Mouse (Mus musculus) neural tube, embryonic 12.5 days (tissue): ENCODE measurements around the gene Zfp940. TPM values are rescaled to one million over a fixed set of nuclear protein-coding genes. Genes with fewer than 3 reads are reported as not detected.
"Not testable (repeated sequence)": the region's sequence is repeated elsewhere in the genome, so short reads cannot be mapped to it uniquely, and the experiment has no call there.

Source experiments
- ATAC-seq: fragments of 200-750 bp; cut with Nextera tagmentation; 2 replicates; pipeline ENCODE4 v1.8.0; 2017; ENCODE audit warnings: low read depth, mild to moderate bottlenecking, moderate TSS enrichment, moderate library complexity; ENCODE audit not compliant: low FRiP score
- H3K27ac ChIP-seq: fragments of 300-500 bp; sonication (generic); 2 replicates; pipeline ENCODE4 v1.5.1; 2016
- H3K27me3 ChIP-seq: fragments of 300-500 bp; sonication (generic); replicated peaks from 2 replicates; pipeline ENCODE4 v1.6.1; 2016; ENCODE audit warnings: mild to moderate bottlenecking
- H3K36me3 ChIP-seq: fragments of 300-500 bp; sonication (generic); 2 replicates; pipeline ENCODE4 v1.6.1; 2016; ENCODE audit warnings: mild to moderate bottlenecking
- H3K4me1 ChIP-seq: fragments of 300-500 bp; sonication (generic); 2 replicates; pipeline ENCODE4 v1.6.1; 2016
- H3K4me2 ChIP-seq: fragments of 300-500 bp; sonication (generic); replicated peaks from 2 replicates; pipeline ENCODE4 v1.6.1; 2016; ENCODE audit warnings: mild to moderate bottlenecking
- H3K4me3 ChIP-seq: fragments of 300-500 bp; sonication (generic); 2 replicates; pipeline ENCODE4 v1.5.1; 2016
- H3K9ac ChIP-seq: fragments of 300-500 bp; sonication (generic); 2 replicates; pipeline ENCODE4 v1.6.1; 2016; ENCODE audit warnings: mild to moderate bottlenecking
- H3K9me3 ChIP-seq: fragments of 300-500 bp; sonication (generic); 2 replicates; pipeline ENCODE4 v1.6.1; 2016; ENCODE audit warnings: mild to moderate bottlenecking
- WGBS: fragments of 180-500 bp; shearing (Covaris S2); methylation state at CpG from one replicate; pipeline ENCODE4 v1.1.7; 2016; 5-methylcytosine and 5-hydroxymethylcytosine counted together
- polyA plus RNA-seq: library from polyadenylated mRNA; unstranded; fragments of >200 nt; fragmentation: Nextera tagmentation; extraction: Ambion mirVana; gene quantifications from 2 replicates; pipeline ENCODE4 v1.2.1, GENCODE M21; 2016

Zfp940 gene
- 11.1 and 11.3 TPM in 2 replicates for polyA plus RNA-seq

DNA sequence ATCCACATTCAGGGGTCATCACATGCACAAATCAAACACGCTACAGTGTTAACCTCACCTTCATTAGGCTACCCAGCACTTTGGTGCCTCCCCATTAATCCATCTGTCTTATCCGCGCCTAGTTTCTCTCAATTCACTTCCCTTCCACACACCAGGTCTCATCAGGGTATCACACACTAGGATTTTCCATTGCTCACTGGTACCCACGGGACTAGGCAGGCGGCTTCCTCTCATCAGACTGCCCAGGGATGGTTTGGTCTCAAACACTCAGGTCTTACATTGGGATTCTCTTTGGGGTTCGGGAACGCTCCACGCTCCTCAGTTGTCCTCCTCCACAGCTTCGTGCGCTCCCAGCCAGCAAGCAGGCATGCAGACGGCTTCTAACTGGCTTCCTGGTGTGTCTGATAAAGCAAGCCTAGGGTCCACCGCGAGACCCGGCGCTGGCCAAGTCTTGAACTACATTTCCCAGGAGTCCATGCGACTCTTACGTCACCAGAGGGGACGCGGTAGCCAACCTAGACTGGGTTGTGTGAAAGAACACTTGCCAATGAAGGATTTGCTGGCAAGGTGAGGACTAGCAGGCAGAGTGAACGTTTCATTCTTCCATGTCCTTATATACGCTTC is at the start of gene Zfp940:
Gene Zfp940 (minus strand): TSS at position 451 of the 624 bp plus-strand sequence.
- H3K4me3 ChIP-seq, result peak within 1 kb of the TSS; percentile 53

DNA sequence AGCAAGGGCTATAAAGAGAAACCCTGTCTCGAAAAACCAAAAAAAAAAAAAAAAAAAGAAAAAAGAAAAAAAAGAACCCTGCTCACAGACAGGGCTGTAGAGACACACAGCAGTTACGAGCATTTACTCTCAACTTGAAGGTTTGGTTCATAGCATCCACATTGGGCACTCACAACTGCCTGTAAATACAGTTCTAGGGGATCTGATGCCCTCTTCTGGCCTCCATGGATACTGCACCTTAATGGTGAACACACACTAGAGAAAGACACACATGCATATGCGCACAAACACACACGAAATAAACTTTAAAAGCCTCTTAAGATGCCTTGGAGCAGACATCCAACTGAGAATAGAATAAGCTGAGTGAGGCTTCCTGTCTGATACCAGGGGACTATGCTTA is 44.9 kb upstream of the Zfp940 start:
- H3K4me1 ChIP-seq, result no peaks in the 10 kb centered on the region
- no peak overlapping the region for H3K27ac ChIP-seq
- no peak overlapping the region for H3K9ac ChIP-seq
- no peak overlapping the region for H3K4me2 ChIP-seq
- no peak for ATAC-seq
- peaks cover 88% of the 10 kb centered on the region for H3K36me3 ChIP-seq
- peaks cover 35% of the 10 kb centered on the region for H3K9me3 ChIP-seq
- no peak overlapping the region for H3K4me3 ChIP-seq
- WGBS, result 90% methylated on average over 4 of the region's 4 CpGs
- H3K27me3 ChIP-seq, result no peaks in the 10 kb centered on the region

More for the DNA sequence above, at the start of gene Zfp940:
- peaks cover 15% of the 10 kb centered on the region for H3K36me3 ChIP-seq
- 1% methylated on average over 21 of the region's 21 CpGs for WGBS
- no peaks in the 10 kb centered on the region for H3K9me3 ChIP-seq
- peak within 1 kb of the TSS; percentile 54 for H3K9ac ChIP-seq
- no peak within 1 kb of the TSS; the same call in 1 of the 2 replicates for H3K27ac ChIP-seq
- H3K27me3 ChIP-seq, result no peaks in the 10 kb centered on the region
- peak within 1 kb of the TSS; percentile 72 for H3K4me2 ChIP-seq
- H3K4me1 ChIP-seq, result peaks cover 7% of the 10 kb centered on the region
- peak; percentile 99 for ATAC-seq

DNA sequence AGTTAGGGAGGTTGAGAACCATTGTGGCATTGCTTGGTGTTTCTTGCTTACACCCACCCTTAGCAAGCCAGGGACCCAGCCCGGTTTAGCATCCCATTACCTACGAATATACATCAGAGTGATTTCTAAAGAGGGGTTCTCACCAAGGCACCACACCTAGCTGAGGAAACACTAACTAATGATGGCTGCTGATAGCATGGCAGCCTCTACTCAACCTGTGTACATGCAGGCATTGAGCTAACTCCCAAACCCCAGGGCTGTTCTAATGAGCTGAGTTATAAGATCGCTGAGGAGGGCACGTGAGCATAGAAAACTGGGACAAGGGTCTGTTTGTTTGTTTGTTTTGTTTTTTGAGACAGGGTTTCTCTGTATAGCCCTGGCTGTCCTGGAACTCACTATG is 39.3 kb upstream of the Zfp940 start:
- H3K9ac ChIP-seq, result no peak overlapping the region
- peaks cover 79% of the 10 kb centered on the region for H3K36me3 ChIP-seq
- H3K4me2 ChIP-seq, result no peak overlapping the region
- no peaks in the 10 kb centered on the region for H3K4me1 ChIP-seq
- no peak overlapping the region for H3K27ac ChIP-seq
- no peaks in the 10 kb centered on the region for H3K27me3 ChIP-seq
- no peak for ATAC-seq
- WGBS, result 98% methylated on average over 4 of the region's 4 CpGs
- H3K9me3 ChIP-seq, result peaks cover 64% of the 10 kb centered on the region
- no peak overlapping the region for H3K4me3 ChIP-seq

DNA sequence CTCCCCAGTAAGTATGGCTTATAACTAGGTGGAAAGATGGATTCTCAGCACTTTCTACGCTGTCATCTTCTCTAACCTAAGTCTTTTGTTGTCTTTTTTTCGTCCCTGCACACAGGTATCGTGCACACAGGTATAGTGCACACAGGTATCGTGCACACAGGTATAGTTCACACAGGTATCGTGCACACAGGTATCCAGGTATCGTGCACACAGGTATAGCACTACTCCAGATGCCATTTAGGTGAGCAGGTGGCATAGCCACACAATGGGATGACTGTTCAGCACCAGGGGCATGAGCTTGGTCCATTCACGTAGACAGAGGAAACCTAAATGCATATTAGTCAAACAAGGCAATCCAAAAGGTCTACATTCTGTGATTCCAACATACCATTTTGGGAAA is 37.0 kb upstream of the Zfp940 start:
- Histone ChIP-seq H3K9ac (no peak overlapping the region), H3K27ac (no peak overlapping the region), H3K27me3 (no peaks in the 10 kb centered on the region), H3K4me2 (no peak overlapping the region), H3K4me1 (no peaks in the 10 kb centered on the region), H3K4me3 (no peak overlapping the region), H3K36me3 (peaks cover 58% of the 10 kb centered on the region), H3K9me3 (peaks cover 79% of the 10 kb centered on the region)
- 96% methylated on average over 7 of the region's 7 CpGs for WGBS
- no peak for ATAC-seq

DNA sequence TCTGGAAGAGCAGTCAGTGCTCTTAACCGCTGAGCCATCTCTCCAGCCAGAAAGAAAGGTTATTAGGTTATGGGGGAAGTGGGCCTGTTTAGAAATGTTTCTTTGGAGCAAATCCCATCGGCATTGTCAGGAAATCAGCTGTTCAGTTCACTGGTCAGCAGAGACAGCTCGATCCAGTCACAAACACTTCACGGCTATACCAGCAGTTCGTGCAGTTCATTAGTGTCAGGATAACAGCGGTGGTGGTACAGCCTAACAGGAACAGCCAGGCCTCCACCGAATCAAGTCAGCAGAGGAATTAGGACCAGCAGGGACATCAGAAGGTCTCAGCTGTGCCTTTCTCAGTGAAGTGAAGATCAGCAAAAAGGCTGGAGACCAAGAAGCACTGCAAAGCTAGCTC is 27.4 kb upstream of the Zfp940 start:
- 91% methylated on average over 7 of the region's 7 CpGs for WGBS
- no peak overlapping the region for H3K4me2 ChIP-seq
- H3K27me3 ChIP-seq, result no peaks in the 10 kb centered on the region
- H3K27ac ChIP-seq, result no peak overlapping the region
- H3K9ac ChIP-seq, result no peak overlapping the region
- H3K9me3 ChIP-seq, result peaks cover 26% of the 10 kb centered on the region
- no peak for ATAC-seq
- no peak overlapping the region for H3K4me3 ChIP-seq
- H3K36me3 ChIP-seq, result peaks cover 17% of the 10 kb centered on the region
- no peaks in the 10 kb centered on the region for H3K4me1 ChIP-seq

DNA sequence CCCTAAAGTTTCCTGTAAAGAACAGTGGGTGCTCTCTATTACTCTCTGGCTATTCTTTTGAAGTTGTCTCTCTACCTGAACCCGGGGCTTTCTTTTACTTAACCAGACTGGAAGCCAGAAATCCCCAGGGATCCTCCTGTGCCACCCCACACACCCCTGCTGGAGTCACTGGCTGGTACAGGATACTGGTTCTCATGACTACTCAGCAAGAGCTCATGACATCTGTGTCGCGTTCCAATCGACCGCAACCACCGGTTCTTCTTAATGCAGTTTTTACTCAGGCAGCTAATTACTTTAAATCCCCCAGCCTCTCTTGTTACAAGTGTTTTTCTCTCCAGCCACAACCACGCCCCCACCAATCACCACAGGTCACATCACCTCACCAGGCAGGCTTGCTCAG is 26.6 kb upstream of the Zfp940 start:
- ATAC-seq, result no peak
- H3K27me3 ChIP-seq, result no peaks in the 10 kb centered on the region
- no peaks in the 10 kb centered on the region for H3K4me1 ChIP-seq
- no peak overlapping the region for H3K27ac ChIP-seq
- H3K4me3 ChIP-seq, result no peak overlapping the region
- WGBS, result 81% methylated on average over 7 of the region's 7 CpGs
- peaks cover 24% of the 10 kb centered on the region for H3K9me3 ChIP-seq
- H3K36me3 ChIP-seq, result peaks cover 25% of the 10 kb centered on the region
- no peak overlapping the region for H3K4me2 ChIP-seq
- no peak overlapping the region for H3K9ac ChIP-seq

DNA sequence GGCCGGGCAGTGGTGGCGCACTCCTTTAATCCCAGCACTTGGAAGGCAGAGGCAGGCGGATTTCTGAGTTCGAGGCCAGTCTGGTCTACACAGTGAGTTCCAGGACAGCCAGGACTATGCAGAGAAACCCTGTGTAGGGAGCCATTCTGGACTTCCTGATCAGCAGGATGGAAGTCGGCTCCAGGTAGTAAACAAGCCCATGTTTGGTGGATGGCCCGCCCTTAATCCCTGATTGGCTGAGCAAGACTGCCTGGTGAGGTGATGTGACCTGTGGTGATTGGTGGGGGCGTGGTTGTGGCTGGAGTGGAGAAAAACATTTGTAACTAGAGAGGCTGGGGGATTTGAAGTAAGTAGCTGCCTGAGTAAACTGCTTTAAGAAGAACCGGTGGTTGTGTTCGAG is 24.1 kb upstream of the Zfp940 start:
- not testable (repeated sequence) for H3K27me3 ChIP-seq, H3K27ac ChIP-seq, ATAC-seq, H3K9ac ChIP-seq, H3K4me2 ChIP-seq, H3K4me1 ChIP-seq, H3K4me3 ChIP-seq
- H3K36me3 ChIP-seq, result peaks cover 40% of the 10 kb centered on the region
- WGBS, result 92% methylated on average over 9 of the region's 9 CpGs
- peaks cover 30% of the 10 kb centered on the region for H3K9me3 ChIP-seq

DNA sequence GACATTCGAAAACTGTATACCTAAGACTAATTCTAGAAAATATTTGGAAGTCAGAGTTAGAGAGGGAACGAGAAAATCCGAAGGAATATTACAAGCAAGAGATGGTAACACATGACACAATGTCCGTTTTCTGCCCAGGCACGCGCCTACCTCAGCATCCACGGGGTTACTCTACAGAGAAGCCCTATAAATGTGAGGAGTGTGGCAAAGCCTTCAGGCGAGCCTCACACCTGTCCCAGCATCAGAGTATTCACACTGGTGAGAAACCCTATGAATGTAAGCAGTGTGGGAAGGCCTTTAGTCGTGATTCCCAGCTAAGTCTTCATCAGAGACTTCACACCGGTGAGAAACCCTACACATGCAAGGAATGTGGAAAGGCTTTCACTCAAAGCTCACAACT is 20.8 kb upstream of the Zfp940 start:
- WGBS, result 94% methylated on average over 10 of the region's 10 CpGs
- no peak overlapping the region for H3K4me2 ChIP-seq
- no peak overlapping the region for H3K27ac ChIP-seq
- peaks cover 40% of the 10 kb centered on the region for H3K36me3 ChIP-seq
- no peak overlapping the region for H3K9ac ChIP-seq
- H3K9me3 ChIP-seq, result peaks cover 36% of the 10 kb centered on the region
- H3K27me3 ChIP-seq, result no peaks in the 10 kb centered on the region
- H3K4me1 ChIP-seq, result no peaks in the 10 kb centered on the region
- no peak overlapping the region for H3K4me3 ChIP-seq
- ATAC-seq, result no peak

DNA sequence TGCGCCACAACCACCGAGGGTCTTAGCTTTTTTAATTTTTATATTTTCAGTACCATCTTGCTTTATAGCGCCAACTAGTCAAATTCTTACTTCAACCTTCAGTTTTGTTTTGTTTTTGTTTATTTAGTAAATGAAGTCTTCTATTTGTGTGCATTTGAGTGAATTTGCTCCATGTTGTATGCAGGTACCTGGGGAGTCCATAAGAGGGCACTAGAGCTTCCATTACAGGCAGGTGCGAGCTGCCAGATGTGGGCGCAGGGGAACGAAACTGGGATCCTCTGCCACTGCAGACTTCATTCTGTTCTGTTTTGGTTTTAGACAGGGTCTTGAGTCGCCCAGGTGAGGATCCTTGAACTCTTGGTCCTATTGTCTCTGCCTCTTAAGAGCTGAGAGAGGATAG is 8.2 kb upstream of the Zfp940 start:
- peaks cover 6% of the 10 kb centered on the region; the same call in 1 of the 2 replicates for H3K4me1 ChIP-seq
- no peak overlapping the region for H3K27ac ChIP-seq
- H3K9me3 ChIP-seq, result 0 out of 2 replicates have a peak, but pooled peaks cover 3% of the 10 kb centered on the region
- ATAC-seq, result no peak
- H3K27me3 ChIP-seq, result no peaks in the 10 kb centered on the region
- no peak overlapping the region for H3K4me2 ChIP-seq
- no peak overlapping the region for H3K9ac ChIP-seq
- H3K4me3 ChIP-seq, result no peak overlapping the region
- 87% methylated on average over 7 of the region's 7 CpGs for WGBS
- peaks cover under 1% of the 10 kb centered on the region; the same call in 1 of the 2 replicates for H3K36me3 ChIP-seq

DNA sequence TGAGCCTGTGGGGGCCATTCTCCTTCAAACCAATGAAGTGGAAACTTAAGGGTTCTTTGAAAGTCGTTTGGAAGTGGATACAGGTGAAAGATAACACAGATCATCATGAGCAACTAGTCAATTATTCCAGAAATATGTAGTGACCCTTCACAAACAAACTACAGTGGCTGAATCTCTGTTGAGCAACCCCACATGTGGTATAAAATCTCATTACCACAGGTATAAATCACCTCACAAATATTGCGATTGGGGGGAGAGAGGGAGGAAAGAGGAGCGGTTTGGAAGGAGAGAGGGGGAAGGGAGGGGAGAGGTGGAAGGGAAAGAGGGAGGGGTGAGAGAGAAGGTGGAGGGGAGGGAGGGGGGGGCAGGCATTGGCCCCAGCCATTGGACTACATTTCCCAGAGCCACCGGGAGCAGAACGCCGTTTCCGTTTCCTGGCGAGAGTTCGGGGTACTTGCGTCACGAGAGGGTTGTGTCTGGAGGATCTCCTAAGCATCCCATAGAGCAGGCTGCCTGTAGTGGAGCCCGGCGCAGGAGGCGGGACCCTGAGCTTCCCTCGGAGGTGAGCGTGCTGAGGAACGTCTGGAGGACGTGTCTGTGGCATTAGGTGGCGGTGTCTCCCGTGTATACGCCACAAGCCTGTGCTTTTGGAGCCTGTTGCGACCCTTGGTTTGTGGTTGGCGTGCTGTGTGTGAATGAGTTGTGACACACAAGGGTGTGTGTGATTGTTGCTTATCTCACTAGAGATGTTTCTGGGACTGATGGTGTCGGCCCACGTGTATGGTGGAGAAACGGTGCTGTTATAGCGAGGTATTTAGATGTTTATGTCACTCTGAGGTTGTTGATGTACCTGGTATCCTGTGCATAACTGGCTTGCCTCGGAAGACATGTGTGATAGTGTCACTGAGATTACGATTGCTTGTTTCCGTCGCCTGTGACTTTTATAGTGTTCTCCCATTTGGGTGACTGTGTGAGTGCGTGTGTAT is 6.4 kb upstream of the Zfp940 start, which contains the start of gene Zfp420:
Gene Zfp420 (plus strand): TSS at position 448 of the 986 bp plus-strand sequence.
- Histone ChIP-seq H3K27me3 (no peaks in the 10 kb centered on the region), H3K4me3 (peak within 1 kb of the TSS; percentile 59), H3K36me3 (no peaks in the 10 kb centered on the region; the same call in 1 of the 2 replicates), H3K9ac (peak within 1 kb of the TSS; percentile 58), H3K4me2 (peak within 1 kb of the TSS; percentile 75), H3K27ac (0 out of 2 replicates have a peak within 1 kb of the TSS, but pooled peaks have one; percentile 13), H3K9me3 (no peaks in the 10 kb centered on the region), H3K4me1 (peaks cover 6% of the 10 kb centered on the region; the same call in 1 of the 2 replicates)
- 7% methylated on average over 32 of the region's 32 CpGs for whole genome bisulfite sequencing
- ATAC-seq, result peak; percentile 98

DNA sequence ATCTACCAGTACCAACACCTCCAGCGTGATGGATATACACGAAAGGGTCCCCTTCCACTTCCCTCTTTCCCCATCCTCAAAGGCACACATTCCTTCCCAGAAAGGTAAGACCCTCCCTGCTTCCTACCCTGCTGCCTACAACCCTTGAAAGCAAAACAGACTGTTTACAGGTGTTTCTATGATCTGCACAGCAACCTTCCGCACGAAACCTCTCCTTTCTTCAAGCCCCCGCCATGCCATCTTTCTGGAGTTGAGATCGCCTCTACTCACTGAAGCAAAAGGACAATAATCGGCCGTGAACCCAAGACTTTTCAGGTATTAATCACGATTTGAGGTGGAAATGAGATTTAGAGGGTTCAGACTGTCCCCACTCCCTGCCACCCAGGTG is 644 bp downstream of the Zfp940 start:
- ATAC-seq, result peak; percentile 11; the same call in 1 of the 2 replicates
- peak overlapping the region; percentile 54 for H3K9ac ChIP-seq
- H3K27ac ChIP-seq, result no peak overlapping the region
- peaks cover 18% of the 10 kb centered on the region for H3K36me3 ChIP-seq
- H3K4me2 ChIP-seq, result peak overlapping the region; percentile 72
- 53% methylated on average over 9 of the region's 9 CpGs for WGBS
- H3K9me3 ChIP-seq, result no peaks in the 10 kb centered on the region
- peak overlapping the region; percentile 53 for H3K4me3 ChIP-seq
- no peaks in the 10 kb centered on the region for H3K27me3 ChIP-seq
- peaks cover 7% of the 10 kb centered on the region for H3K4me1 ChIP-seq

DNA sequence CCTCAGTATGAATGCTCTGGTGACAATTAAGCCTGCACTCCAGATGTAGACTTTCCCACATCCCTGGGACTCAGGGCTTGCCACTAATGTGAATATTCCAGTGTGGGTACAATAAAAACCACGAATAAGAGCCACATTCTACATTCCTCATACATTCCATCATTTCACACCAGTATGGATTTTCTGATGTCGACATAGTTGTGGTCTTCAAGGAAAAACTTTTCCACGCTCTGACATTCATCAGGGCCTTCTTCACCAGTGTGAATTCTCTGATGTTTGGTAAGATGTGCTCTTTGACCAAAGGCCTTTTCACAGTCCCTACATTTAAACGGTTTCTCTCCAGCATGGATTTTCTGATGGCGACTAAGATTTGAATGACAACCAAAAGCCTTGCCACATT is 8.9 kb downstream of the Zfp940 start:
- H3K36me3 ChIP-seq, result peaks cover 46% of the 10 kb centered on the region
- H3K9me3 ChIP-seq, result no peaks in the 10 kb centered on the region
- H3K4me2 ChIP-seq, result no peak overlapping the region
- no peaks in the 10 kb centered on the region for H3K4me1 ChIP-seq
- no peak for ATAC-seq
- no peak overlapping the region for H3K27ac ChIP-seq
- no peaks in the 10 kb centered on the region for H3K27me3 ChIP-seq
- 89% methylated on average over 5 of the region's 5 CpGs for WGBS
- H3K4me3 ChIP-seq, result no peak overlapping the region
- H3K9ac ChIP-seq, result no peak overlapping the region
